Mouse (Mus musculus) heart, postnatal 0 days (tissue): ENCODE measurements at regions not wholly inside any gene's neighbourhood (a gene's known extent, or its start where the extent isn't known, plus 50 kb on each side); places are given as distances from the start of the nearest gene placed in this dataset.

Experiments
- ATAC-seq: fragments of 200-750 bp; cut with Nextera tagmentation; 2 replicates; pipeline ENCODE4 v1.8.0; 2017; ENCODE audit warnings: low read depth, moderate number of reproducible peaks, moderate library complexity; ENCODE audit not compliant: insufficient read depth
- DNase-seq: peaks from one replicate; pipeline ENCODE4 v3.0.0-alpha.2; 2016; ENCODE audit warnings: low spot score
- H3K27ac ChIP-seq: fragments of 300-500 bp; sonication (generic); 2 replicates; pipeline ENCODE4 v1.5.1; 2014; ENCODE audit warnings: low read depth, mild to moderate bottlenecking
- H3K27me3 ChIP-seq: fragments of 300-500 bp; sonication (generic); 2 replicates; pipeline ENCODE4 v1.6.1; 2014; ENCODE audit warnings: low read length, mixed read lengths; ENCODE audit not compliant: control insufficient read depth, insufficient read depth
- H3K36me3 ChIP-seq: fragments of 300-500 bp; sonication (generic); replicated peaks from 2 replicates; pipeline ENCODE4 v1.6.1; 2014; ENCODE audit warnings: low read length, mixed read lengths; ENCODE audit not compliant: control insufficient read depth, insufficient read depth
- H3K4me1 ChIP-seq: fragments of 300-500 bp; sonication (generic); 2 replicates; pipeline ENCODE4 v1.6.1; 2014; ENCODE audit warnings: antibody characterized with exemption; ENCODE audit not compliant: control insufficient read depth, insufficient read depth
- H3K4me2 ChIP-seq: fragments of 300-500 bp; sonication (generic); 2 replicates; pipeline ENCODE4 v1.6.1; 2014; ENCODE audit warnings: low read depth, mild to moderate bottlenecking, low read length, moderate library complexity
- H3K4me3 ChIP-seq: fragments of 300-500 bp; sonication (generic); 2 replicates; pipeline ENCODE4 v1.5.1; 2014; ENCODE audit warnings: low read depth, low read length
- H3K9ac ChIP-seq: fragments of 300-500 bp; sonication (generic); replicated peaks from 2 replicates; pipeline ENCODE4 v1.6.1; 2014; ENCODE audit warnings: low read depth, low read length, mixed read lengths
- H3K9me3 ChIP-seq: fragments of 300-500 bp; sonication (generic); replicated peaks from 2 replicates; pipeline ENCODE4 v1.6.1; 2016; ENCODE audit warnings: low read length; ENCODE audit not compliant: control insufficient read depth
- CTCF ChIP-seq: IDR thresholded peaks from 2 replicates; pipeline ENCODE4 v1.5.1; 2016; ENCODE audit warnings: antibody characterized with exemption, control low read depth, low read depth
- EP300 ChIP-seq: IDR thresholded peaks from 2 replicates; pipeline ENCODE4 v1.6.1; 2016; ENCODE audit warnings: antibody characterized with exemption, low read depth
- WGBS: fragments of 180-500 bp; shearing (Covaris S2); extraction: QIAGEN DNeasy Blood & Tissue Kit; methylation state at CpG from one replicate; pipeline ENCODE4 v1.1.7; 2014; 5-methylcytosine and 5-hydroxymethylcytosine counted together

DNA sequence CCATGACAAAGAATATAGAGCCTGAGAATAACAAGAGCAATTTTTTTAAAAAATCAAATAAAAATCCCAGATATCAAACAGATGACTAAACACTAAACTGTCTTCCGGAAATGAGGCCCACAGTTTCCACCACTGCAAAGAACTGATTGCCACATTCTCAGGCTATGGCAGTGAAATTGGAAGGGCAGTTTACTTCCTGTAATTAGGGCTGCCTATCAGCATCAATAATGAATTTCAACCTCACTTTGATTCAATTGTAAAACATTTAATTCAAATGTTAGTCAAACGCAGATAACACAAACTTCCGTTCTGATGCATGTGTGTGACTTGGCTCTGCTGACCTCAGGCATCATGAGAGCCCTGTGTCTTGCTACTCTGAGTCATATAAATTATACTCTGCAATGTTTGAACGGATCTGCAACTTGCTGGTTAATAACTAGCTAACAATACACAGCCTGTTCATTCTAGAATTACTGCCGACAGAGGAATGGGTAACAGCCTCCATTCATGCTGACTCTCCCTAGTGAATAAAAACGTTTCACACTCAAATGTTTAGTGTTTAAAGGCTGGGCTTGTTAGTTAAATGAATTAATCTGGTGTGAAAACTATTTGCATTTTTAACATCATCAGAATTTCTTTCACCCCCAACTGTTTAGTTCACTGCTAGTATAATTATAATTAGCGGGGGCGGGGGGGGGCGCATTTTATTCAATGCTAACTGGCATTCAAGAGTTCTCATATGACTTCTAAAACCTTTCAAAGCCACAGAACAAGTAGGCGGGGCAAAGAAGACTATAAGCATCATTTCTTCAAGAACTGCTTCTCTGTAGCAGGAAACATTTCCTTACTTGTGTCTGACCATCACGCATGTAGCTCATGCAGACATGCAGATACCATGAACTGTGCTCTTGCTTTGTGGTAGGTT, 171.2 kb downstream of the Samd5 start:
- Histone ChIP-seq H3K4me1 (no peaks in the 10 kb centered on the region), H3K27me3 (no peaks in the 10 kb centered on the region), H3K9ac (no peak overlapping the region), H3K27ac (no peak overlapping the region; the same call in 1 of the 2 replicates), H3K4me3 (no peak overlapping the region), H3K36me3 (no peaks in the 10 kb centered on the region), H3K4me2 (no peak overlapping the region), H3K9me3 (no peaks in the 10 kb centered on the region)
- 70% methylated on average over 11 of the region's 11 CpGs for WGBS
- ATAC-seq (no peak), DNase-seq (no peak)
- TF ChIP-seq EP300 = no peak
- no peak for TF ChIP-seq CTCF

DNA sequence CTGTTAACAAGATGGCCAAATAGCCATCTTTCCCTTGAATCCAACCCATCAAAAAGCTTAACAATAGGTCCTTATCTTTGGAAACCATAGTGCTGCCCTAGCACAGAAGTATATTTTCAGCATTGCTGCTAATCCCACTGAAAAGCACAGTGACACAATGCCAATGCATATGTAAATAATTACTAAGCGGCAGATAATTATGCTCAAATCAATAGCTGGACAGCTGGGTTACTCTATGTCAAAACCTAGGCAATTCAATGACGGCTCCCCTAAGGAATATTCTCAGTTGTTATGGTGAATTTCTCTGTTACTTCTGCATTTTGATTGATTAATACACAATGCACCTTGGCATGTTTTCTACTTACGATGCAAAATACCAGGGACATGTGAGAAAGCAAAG, 176.5 kb downstream of the Samd5 start:
- TF ChIP-seq CTCF = no peak
- TF ChIP-seq EP300 = no peak
- H3K9ac ChIP-seq = no peak overlapping the region
- H3K4me1 ChIP-seq = no peaks in the 10 kb centered on the region
- no peak for ATAC-seq
- no peaks in the 10 kb centered on the region for H3K36me3 ChIP-seq
- DNase-seq = no peak
- H3K4me3 ChIP-seq = no peak overlapping the region
- no peak overlapping the region for H3K4me2 ChIP-seq
- H3K9me3 ChIP-seq = no peaks in the 10 kb centered on the region
- H3K27me3 ChIP-seq = no peaks in the 10 kb centered on the region
- WGBS = 91% methylated on average over 3 of the region's 3 CpGs
- H3K27ac ChIP-seq = no peak overlapping the region

DNA sequence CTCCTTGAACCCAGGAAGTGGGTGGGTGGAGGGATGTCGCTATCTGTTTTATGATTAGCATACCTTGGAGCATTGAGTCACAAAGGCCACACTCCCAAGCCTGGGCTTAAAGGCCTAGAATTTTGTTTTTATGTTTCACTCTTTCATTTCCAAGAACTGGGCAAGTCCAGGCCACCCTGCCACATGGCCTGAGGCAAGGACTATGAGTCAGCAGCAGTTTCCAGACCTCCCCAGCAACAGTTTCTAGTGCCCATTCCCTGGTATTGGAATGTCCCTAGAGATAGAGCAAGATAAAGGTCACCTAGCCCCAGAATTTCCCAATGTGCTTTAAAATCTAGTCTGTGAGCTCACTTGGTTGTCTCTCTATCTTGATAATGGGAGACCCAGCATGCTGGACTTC, 178.0 kb downstream of the Samd5 start:
- Histone ChIP-seq H3K27me3 (no peaks in the 10 kb centered on the region), H3K9me3 (no peaks in the 10 kb centered on the region), H3K27ac (no peak overlapping the region), H3K9ac (no peak overlapping the region), H3K4me2 (no peak overlapping the region), H3K4me1 (no peaks in the 10 kb centered on the region), H3K4me3 (no peak overlapping the region), H3K36me3 (no peaks in the 10 kb centered on the region)
- DNase-seq (no peak), ATAC-seq (no peak)
- 100% methylated on average over 1 of the region's 1 CpGs for WGBS
- TF ChIP-seq CTCF (no peak), EP300 (no peak)

DNA sequence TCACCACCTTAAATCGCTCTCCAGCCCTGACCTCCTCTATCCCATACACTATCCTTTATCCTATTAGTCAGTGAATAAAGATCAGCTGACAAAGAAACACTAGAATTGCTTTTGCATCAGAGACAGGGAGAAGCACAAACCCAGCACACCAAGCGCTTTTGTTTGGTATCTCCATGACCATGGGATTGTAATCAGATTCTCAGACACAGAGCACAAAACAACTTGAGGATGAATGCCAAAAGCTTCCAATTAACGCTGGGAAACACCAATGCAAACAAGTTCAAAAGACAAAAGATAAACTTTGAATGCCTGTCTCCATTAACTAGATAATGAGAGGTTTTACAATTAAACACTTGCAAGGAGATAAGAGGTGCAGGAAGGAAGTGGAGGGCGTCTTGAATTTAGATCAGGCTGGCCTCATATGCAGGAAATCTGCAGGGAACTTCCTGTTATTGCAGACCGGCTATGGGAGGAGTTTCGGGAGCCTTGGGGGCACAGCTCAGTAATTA, 179.8 kb downstream of the Samd5 start:
- Histone ChIP-seq H3K36me3 (no peaks in the 10 kb centered on the region), H3K9ac (no peak overlapping the region), H3K4me2 (no peak overlapping the region), H3K4me1 (no peaks in the 10 kb centered on the region), H3K9me3 (no peaks in the 10 kb centered on the region), H3K27ac (no peak overlapping the region), H3K27me3 (no peaks in the 10 kb centered on the region), H3K4me3 (no peak overlapping the region)
- 27% methylated on average over 6 of the region's 6 CpGs for WGBS
- ATAC-seq (no peak), DNase-seq (no peak)
- no peak for TF ChIP-seq CTCF
- peak; percentile 78 for TF ChIP-seq EP300

DNA sequence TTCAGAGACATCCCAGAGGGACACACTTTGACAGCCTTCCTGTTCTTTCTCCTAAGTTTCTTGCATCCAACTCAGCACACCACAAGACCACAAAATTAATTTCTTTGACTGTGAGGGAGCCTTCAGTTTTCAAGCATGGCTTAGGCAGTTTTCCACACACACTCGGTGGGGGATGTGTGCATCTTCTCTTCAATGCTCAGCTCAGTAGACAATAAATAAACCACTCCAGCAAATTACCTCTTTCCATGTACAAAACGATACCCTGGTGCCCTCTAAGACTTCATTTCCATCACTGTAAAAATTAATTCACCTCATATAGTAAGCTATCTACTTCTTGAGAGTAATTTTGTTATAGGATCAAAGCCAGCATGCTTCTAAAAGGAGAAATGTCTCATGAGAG, 184.6 kb downstream of the Samd5 start:
- Histone ChIP-seq H3K27me3 (no peaks in the 10 kb centered on the region), H3K9me3 (no peaks in the 10 kb centered on the region), H3K9ac (no peak overlapping the region), H3K36me3 (no peaks in the 10 kb centered on the region), H3K4me1 (no peaks in the 10 kb centered on the region), H3K4me2 (no peak overlapping the region), H3K27ac (no peak overlapping the region), H3K4me3 (no peak overlapping the region)
- ATAC-seq (no peak), DNase-seq (no peak)
- no peak for TF ChIP-seq CTCF
- TF ChIP-seq EP300 = no peak
- 69% methylated on average over 2 of the region's 2 CpGs for whole genome bisulfite sequencing

DNA sequence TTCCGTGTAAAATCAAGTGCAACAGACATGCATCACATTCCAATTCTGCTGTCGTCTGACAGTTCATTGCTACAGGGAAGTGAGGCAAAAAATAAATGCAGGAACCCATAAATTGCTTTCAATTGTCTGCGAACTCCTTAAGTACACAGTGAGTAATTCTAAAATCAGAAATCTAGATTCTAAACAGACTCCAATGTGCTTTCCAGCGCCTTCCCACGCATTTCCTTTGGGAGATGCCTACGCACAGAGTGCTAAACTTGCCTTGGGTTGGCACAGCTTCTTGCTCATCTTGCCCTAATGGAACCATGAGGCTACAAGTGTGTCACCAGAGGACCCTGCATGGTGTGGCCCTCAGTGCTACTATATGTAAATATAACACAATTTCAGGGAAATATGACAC, 212.6 kb downstream of the Samd5 start:
- ATAC-seq (no peak), DNase-seq (no peak)
- Histone ChIP-seq H3K36me3 (no peaks in the 10 kb centered on the region), H3K27me3 (no peaks in the 10 kb centered on the region), H3K9me3 (no peaks in the 10 kb centered on the region), H3K4me2 (no peak overlapping the region), H3K4me3 (no peak overlapping the region), H3K9ac (no peak overlapping the region), H3K27ac (no peak overlapping the region), H3K4me1 (no peaks in the 10 kb centered on the region)
- TF ChIP-seq EP300 = no peak
- TF ChIP-seq CTCF = no peak
- WGBS = 56% methylated on average over 6 of the region's 6 CpGs
